Mouse (Mus musculus) testis, postnatal 10 days (tissue): Measurements from ENCODE around the gene Tedc2.
A peak's percentile ranks its signal among the peaks of the same experiment; 100 is the strongest.

Source experiments
- DNase-seq: peaks from one replicate; pipeline ENCODE4 v3.0.0; 2021; ENCODE audit warnings: low spot score

Gene Tedc2

DNA sequence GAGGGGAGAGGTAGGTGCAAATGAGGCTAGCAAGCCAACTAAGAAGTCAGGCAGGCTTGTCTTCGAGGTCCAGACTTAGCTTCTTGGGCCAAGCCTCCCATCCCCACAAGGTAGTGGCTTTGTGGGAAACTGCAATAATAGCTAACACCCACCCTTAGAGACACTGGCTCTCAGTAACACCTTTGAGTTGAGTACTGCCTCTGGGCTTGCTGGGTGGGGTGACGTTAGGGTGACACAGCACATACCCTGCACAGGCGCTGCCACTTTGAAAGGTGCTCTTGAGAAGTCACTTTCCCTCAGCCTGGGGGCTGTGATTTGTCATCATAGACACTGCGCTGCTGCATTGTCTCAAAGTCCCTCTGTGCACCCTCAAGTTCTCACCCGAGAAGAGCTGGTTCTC lies 26.9 kb downstream of the Tedc2 start:
- no peak for DNase-seq

DNA sequence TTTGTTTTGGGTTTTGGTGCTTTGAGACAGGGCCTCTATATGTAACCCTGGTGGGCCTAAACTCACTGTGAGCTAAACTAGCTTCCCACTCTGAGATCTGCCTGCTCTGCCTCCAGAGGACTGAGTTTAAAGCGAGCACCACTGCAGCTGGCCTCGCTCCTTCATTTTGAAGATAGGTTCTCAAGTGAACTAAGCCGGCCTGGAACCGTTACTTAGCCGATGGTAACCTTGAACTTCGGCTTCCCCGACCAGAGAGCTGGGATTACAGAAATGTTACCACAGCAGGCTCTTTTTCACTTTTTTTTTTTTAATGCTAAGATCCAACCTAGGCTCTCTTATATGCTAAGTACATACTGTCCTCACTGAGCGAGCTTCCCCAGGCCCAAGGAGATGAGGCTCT lies 27.4 kb downstream of the Tedc2 start:
- no peak for DNase-seq

DNA sequence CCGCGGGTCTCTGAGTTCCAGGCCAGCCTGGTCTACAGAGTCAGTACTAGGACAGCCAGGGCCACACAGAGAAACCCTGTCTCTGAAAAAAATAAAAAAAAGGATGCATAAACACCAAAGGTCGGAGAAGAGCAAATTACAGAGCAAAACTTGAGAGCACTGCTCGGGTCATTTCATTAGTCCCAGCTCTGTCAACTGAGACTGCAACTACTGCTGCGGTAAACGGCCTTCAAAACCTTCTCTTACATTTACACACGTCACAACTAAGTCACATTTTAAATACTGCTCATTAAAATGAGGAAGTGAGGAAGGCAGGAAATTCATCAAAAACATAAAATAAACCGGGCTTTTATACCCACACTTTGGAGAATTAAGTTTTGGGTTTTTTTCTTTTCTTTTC lies 27.8 kb downstream of the Tedc2 start:
- no peak for DNase-seq

DNA sequence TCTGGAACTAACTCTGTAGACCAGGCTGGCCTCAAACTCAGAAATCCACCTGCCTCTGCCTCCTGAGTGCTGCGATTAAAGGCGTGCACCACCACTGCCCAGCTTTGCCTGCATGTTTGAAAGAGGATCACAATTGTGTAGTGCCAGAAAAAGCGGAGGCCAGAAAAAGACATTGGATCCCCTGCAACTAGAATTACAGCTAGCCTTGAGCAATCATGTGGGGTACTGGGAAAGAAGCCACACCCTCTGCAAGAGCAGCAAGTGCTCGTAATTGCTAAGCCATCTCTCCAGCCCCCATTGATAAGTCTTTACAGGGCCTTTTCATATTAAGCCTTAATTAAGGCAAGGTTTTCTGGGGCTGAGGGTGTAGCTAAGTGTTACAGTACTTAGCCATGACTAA lies 29.2 kb downstream of the Tedc2 start:
- DNase-seq: no peak

DNA sequence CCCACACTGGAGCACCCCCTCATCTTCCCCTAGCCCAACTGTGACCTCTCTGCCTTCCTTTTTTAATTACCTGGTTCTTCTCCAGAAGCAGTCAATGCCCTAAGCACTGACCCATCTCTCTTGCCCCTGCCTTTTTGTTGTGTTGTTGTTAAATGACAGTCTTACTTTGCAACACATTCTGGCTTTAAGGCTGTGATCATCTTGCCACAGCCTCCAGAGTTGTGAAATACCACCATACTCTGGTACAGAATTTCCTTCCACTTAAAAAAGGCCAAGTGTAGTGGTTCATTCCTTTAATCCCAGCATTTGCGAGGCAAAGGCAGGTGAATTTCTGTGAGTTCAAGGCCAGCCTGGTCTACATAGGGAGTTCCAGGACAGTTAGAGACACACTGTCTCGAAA lies 29.7 kb downstream of the Tedc2 start:
- DNase-seq: no peak

DNA sequence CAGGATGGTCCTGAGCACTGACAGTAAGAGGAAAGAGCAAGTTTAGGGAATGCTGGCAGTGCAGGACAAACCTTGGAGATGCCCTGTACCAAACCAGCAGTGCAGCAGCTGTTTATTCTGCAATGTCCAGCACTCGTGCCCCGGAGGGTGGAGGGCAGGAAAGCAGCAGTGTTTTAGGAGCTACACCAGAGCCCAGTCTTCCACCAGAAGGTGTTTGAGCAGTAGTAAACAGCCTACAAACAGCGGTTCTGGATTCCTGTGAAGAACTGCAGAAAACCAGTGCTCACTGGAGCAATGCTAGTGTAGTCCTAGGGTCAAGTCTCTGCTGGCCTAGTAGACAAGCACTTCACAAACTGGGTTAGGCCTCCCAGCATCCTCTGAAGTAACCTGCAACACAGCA lies 46.4 kb downstream of the Tedc2 start:
- DNase-seq: no peak

DNA sequence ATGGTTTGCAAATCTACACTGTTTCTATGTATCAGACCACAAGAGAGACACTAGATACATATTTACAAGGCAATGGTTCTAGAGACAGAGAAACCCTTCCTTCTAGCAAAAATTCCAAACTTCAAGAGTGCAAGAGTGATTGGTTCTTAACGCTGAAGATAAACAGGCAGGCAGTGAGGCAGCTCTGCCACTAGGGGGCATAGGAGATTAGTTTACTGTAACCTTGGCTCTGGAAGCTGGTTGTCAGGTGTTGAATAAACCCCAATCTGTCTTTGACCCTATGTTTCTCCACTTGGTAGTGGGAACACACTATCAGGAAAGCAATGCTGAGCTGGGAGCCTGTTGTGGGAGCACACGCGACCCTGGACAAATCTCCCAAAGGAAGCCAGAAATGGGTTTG lies 47.2 kb downstream of the Tedc2 start:
- DNase-seq: peak; percentile 79

DNA sequence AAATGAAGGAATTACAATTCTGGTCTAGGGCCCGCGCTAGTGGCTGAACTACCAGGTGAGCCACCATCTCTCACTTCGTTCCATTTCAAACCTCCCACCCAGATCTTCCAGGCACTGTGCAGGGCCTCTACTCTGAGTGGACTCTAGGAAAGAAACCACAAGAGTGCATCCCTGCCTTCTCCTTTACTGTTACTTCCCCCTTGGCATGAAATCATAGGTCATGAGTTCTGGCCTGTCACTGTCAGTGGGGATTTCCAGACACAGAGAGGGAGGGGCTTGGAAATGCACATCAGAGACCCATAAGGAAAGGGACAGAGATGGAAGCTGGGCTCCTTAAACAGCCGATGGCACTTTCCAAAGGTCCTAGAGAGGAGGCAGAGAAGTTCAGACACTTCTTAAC lies 48.9 kb downstream of the Tedc2 start:
- DNase-seq: no peak

DNA sequence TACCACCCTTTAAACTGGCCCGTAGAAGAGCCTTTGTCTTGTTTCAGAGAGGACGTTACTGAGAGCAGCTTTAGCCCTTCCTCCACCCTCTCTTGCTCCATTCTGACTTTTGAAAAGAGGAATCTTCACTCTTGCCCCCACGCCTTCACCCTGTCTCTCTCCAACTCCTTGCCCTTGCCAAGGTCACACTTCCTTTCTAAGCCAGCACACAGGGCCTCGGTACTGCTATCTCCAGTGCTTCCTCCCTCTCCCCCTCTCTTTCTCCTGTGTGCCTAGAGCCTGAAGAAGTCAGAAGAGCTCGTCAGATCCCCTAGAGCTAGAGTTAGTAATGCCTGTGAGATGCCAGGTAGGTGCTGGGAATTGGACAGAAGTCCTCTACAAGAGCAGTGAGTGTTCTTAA lies 49.9 kb downstream of the Tedc2 start:
- no peak for DNase-seq

DNA sequence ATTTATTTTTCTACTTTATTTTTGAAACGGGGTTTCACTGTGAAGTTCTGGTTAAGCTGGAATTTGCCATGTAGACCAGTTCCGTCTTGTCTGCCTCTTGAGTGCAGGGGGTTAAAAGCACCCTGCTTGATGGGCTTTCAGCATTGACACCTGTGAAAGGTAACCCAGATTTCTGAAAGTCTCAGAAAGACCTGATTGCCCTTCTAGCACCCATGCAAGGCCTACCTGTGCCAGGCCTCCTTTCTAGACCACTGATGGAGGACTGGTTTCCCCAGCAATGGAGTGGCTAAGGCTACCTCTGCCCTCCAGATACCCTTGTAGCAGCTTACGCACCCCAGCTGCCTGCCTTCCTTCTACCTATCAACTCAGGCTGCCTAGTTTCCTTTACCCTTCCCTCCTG lies 50.5 kb downstream of the Tedc2 start:
- DNase-seq: no peak

DNA sequence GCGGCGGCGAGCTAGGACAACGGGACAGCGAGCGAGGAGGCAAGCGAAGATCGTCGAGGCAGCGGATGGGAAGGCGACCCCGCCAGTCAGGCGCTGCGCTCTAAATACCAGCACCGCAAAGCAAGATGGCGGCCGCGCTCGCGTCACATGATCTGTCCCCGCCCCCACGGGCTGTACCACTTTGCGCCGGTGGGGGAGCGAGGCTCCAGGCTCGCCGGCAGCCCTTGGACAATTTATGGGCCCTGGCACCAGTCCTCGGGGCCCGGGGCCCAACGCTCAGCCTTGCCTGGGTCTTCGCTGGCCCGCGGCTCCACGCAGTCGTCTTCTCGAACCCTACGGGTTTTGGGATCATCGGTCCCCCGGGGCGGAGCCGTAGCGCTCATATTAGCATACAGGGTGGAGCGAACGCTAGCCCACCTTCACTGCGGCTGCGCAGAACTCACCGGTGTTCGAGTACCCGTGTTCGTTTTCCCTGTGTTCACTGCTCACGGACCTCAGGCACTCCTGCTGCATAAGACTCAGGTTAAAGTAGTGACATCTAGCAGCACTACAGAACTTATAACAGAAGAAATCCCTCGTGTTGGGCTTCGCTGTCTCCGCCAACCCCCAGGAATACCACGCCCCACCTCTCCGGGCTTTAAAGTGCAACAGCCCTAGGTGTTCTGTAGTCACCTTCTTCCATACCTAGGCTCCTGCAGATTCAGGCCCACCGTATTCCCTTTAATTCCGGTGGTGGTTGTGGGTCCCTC lies 51.2 kb downstream of the Tedc2 start, which contains the start of gene Atp6v0c:
Gene Atp6v0c, minus strand, starts transcription at position 386 of the 749 bp plus-strand sequence.
- peak; percentile 97 for DNase-seq

DNA sequence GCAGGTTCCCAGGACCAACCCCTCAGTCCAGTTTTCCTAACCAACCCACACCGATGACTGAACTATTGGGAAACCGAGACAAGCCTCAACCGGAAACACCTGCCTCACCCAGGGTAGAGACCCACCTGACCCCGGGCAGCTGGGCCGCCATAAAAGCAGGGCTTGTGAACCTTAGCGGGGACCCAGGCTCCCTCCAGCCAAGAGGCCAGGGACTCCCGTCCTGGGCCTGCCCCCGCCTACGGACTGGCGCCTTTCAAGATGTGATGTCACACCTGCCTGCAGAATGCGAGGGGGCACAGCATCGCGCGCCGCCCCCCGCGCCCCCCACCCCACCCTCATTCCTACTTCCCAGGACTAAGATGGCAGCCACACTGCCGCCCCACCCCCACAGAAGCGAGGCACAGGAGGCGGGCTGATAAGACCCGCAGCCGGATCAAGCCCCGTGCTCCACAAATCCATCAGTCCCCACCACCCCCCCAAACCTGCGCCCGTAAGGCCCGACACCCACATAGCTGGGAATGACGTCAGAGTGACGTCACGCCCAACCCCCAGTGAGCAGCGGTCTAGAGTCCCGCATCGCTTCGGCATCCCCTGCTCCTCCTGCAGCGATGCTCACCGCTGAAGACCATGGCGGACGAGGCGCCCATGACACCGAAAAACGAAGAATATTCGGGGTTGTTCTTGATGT lies 51.9 kb downstream of the Tedc2 start:
- DNase-seq: peak; percentile 84

DNA sequence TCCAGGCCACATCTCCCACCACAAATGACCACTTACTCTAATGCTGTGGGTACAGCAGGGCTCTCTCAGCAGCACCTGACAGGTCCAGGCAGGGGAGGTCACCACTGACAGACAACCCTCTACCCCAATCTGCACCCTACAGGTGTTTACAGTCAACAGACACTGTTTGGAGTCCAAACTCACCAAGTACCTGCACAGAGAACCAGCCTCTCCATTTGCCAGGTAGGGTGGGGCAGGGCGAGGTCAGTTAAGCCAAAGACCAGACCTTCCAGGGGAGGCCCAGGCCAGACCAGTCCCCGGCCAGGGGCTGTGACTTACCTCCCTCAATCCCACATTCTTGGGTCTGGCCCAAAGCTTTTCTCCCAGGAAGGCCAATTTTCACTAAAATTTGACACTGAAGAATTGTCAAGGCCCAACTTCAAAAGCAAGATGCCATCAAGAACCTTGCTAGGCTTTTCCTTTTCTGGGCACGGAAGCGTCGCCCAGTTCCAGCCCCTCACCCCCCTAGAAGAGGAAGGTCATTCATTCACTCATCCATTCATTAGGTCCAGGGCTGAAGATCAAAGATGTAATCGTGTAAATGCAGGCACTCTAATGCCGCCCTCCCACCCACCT lies 52.7 kb downstream of the Tedc2 start:
- no peak for DNase-seq

DNA sequence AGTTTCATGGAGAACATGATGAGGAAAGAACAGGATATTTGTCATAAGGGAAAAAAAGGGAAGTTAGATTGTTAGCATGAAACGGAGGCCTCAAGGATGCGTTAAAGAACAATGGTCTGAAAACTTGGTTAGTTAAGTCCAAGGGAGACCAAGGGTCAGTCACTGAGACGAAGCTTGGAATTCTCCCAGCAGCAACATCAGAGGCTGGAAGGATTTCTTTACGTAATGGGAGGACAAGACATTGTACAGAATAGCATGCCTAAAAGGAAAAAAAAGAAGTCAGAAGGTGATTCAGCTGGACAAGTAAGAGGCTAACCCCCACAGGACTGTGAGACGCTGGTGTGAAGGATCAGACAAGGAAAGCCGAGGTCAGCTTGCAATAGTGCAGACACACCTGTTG lies 53.5 kb downstream of the Tedc2 start:
- DNase-seq: no peak
